Mouse (Mus musculus): Measurements from ENCODE around the gene Slc7a4.
"Not testable (repeated sequence)": the region's sequence is repeated elsewhere in the genome, so short reads cannot be mapped to it uniquely, and the experiment has no call there.

Gene Slc7a4

GRCm38 (mm10) chr16:17561751-17562208, 21.2 kb downstream of the Slc7a4 start, which contains the start of gene P2rx6:
Gene P2rx6 (plus strand): TSS chr16:17561885.
- DNase-seq (ENCODE audit: low spot score in 2 of 2): no peak

- DNase-seq (ENCODE audit: low spot score in 2 of 2): no peak
These were observed 21.8 kb downstream of the Slc7a4 start, which contains the start of gene Lrrc74b for GRCm38 (mm10) chr16:17561128-17561750. Gene Lrrc74b (minus strand): TSS chr16:17561247.

GRCm38 (mm10) chr16:17559396-17560027, 23.5 kb downstream of the Slc7a4 start:
- no peak for DNase-seq (ENCODE audit: low spot score in 2 of 2)

GRCm38 (mm10) chr16:17558811-17559210, 24.2 kb downstream of the Slc7a4 start:
- DNase-seq (ENCODE audit: low spot score in 2 of 2): no peak

GRCm38 (mm10) chr16:17557947-17558480, 25.0 kb downstream of the Slc7a4 start:
- peak in 1 of 2 experiments; percentile 70 for DNase-seq (ENCODE audit: low spot score in 2 of 2)

GRCm38 (mm10) chr16:17556907-17557306, 26.1 kb downstream of the Slc7a4 start:
- no peak for DNase-seq (ENCODE audit: low spot score in 2 of 2)

- DNase-seq (ENCODE audit: low spot score in 2 of 2): no peak
These were observed 26.8 kb downstream of the Slc7a4 start for GRCm38 (mm10) chr16:17556180-17556579.

- DNase-seq (ENCODE audit: low spot score in 2 of 2): not testable (repeated sequence)
These were observed 28.3 kb downstream of the Slc7a4 start for GRCm38 (mm10) chr16:17554702-17555101.

- DNase-seq (ENCODE audit: low spot score in 2 of 2): no peak
These were observed 28.9 kb downstream of the Slc7a4 start for GRCm38 (mm10) chr16:17553910-17554685.

GRCm38 (mm10) chr16:17552837-17553236, 30.2 kb downstream of the Slc7a4 start:
- DNase-seq (ENCODE audit: low spot score in 2 of 2): no peak

- no peak for DNase-seq (ENCODE audit: low spot score in 2 of 2)
These were observed 40.4 kb downstream of the Slc7a4 start for GRCm38 (mm10) chr16:17542632-17543031.

GRCm38 (mm10) chr16:17536584-17536983, 46.4 kb downstream of the Slc7a4 start:
- DNase-seq (ENCODE audit: low spot score in 2 of 2): no peak

GRCm38 (mm10) chr16:17532676-17533329, 50.2 kb downstream of the Slc7a4 start:
- DNase-seq (ENCODE audit: low spot score in 2 of 2): no peak

- no peak for DNase-seq (ENCODE audit: low spot score in 2 of 2)
These were observed 50.7 kb downstream of the Slc7a4 start for GRCm38 (mm10) chr16:17532271-17532670.

- peak; percentile 93 to 95 for DNase-seq (ENCODE audit: low spot score in 2 of 2)
These were observed 52.2 kb downstream of the Slc7a4 start, which contains the start of gene Thap7 for GRCm38 (mm10) chr16:17530640-17531288. Gene Thap7 (minus strand): TSS chr16:17531136.

- no peak for DNase-seq (ENCODE audit: low spot score in 2 of 2)
These were observed 52.9 kb downstream of the Slc7a4 start for GRCm38 (mm10) chr16:17529981-17530586.

GRCm38 (mm10) chr16:17528276-17528675, 54.7 kb downstream of the Slc7a4 start:
- DNase-seq (ENCODE audit: low spot score in 2 of 2): no peak

- no peak for DNase-seq (ENCODE audit: low spot score in 2 of 2)
These were observed 55.4 kb downstream of the Slc7a4 start for GRCm38 (mm10) chr16:17527606-17528005.

GRCm38 (mm10) chr16:17526223-17526622, 56.8 kb downstream of the Slc7a4 start:
- no peak for DNase-seq (ENCODE audit: low spot score in 2 of 2)

- no peak for DNase-seq (ENCODE audit: low spot score in 2 of 2)
These were observed 57.5 kb downstream of the Slc7a4 start for GRCm38 (mm10) chr16:17525524-17525923.

GRCm38 (mm10) chr16:17524156-17524555, 58.9 kb downstream of the Slc7a4 start:
- DNase-seq (ENCODE audit: low spot score in 2 of 2): no peak
